Mouse (Mus musculus): ENCODE results near the gene Hmgn3. TPM values are rescaled to one million over a fixed set of nuclear protein-coding genes. Genes with fewer than 3 reads are reported as not detected.
"Not testable (repeated sequence)": the region's sequence is repeated elsewhere in the genome, so short reads cannot be mapped to it uniquely, and the experiment has no call there.

Hmgn3 gene
- polyA plus RNA-seq (2012; rRNA removed) = 98.6 and 161 TPM in 2 replicates

GRCm38 (mm10) chr9:83146446-83147188 is at the start of gene Hmgn3:
Hmgn3 (minus strand) TSS chr9:83146685.
- peak; percentile 97 for DNase-seq (ENCODE audit: low read depth)

GRCm38 (mm10) chr9:83195765-83196164 is 49.3 kb upstream of the Hmgn3 start:
- DNase-seq (ENCODE audit: low read depth) = no peak
- no peak for TF ChIP-seq CTCF (IDR thresholded peaks at IDR 0.05; ENCODE audit: borderline replicate concordance, extremely low read depth, insufficient read depth, insufficient read length)
- TF ChIP-seq POLR2A (IDR thresholded peaks at IDR 0.05; ENCODE audit: borderline replicate concordance, extremely low read depth, insufficient read depth, insufficient read length, poor library complexity, severe bottlenecking) = no peak

More at GRCm38 (mm10) chr9:83146446-83147188, at the start of gene Hmgn3:
- TF ChIP-seq POLR2A (IDR thresholded peaks at IDR 0.05; ENCODE audit: borderline replicate concordance, extremely low read depth, insufficient read depth, insufficient read length, poor library complexity, severe bottlenecking) = peak; percentile 64; the same call in 1 of the 2 replicates
- TF ChIP-seq CTCF (IDR thresholded peaks at IDR 0.05; ENCODE audit: borderline replicate concordance, extremely low read depth, insufficient read depth, insufficient read length) = no peak

- TF ChIP-seq CTCF (IDR thresholded peaks at IDR 0.05; ENCODE audit: borderline replicate concordance, extremely low read depth, insufficient read depth, insufficient read length) (no peak), POLR2A (IDR thresholded peaks at IDR 0.05; ENCODE audit: borderline replicate concordance, extremely low read depth, insufficient read depth, insufficient read length, poor library complexity, severe bottlenecking) (no peak)
Measured at GRCm38 (mm10) chr9:83195007-83195406, 48.5 kb upstream of the Hmgn3 start.

GRCm38 (mm10) chr9:83187752-83188151 is 41.3 kb upstream of the Hmgn3 start:
- TF ChIP-seq POLR2A (IDR thresholded peaks at IDR 0.05; ENCODE audit: borderline replicate concordance, extremely low read depth, insufficient read depth, insufficient read length, poor library complexity, severe bottlenecking) (no peak), CTCF (IDR thresholded peaks at IDR 0.05; ENCODE audit: borderline replicate concordance, extremely low read depth, insufficient read depth, insufficient read length) (no peak)

More at GRCm38 (mm10) chr9:83195007-83195406, 48.5 kb upstream of the Hmgn3 start:
- peak; percentile 63 for DNase-seq (ENCODE audit: low read depth)

GRCm38 (mm10) chr9:83145591-83146445 is 667 bp downstream of the Hmgn3 start:
- DNase-seq (ENCODE audit: low read depth) = peak; percentile 80
- TF ChIP-seq CTCF (IDR thresholded peaks at IDR 0.05; ENCODE audit: borderline replicate concordance, extremely low read depth, insufficient read depth, insufficient read length) = no peak
- no peak for TF ChIP-seq POLR2A (IDR thresholded peaks at IDR 0.05; ENCODE audit: borderline replicate concordance, extremely low read depth, insufficient read depth, insufficient read length, poor library complexity, severe bottlenecking)

More at GRCm38 (mm10) chr9:83187752-83188151, 41.3 kb upstream of the Hmgn3 start:
- DNase-seq (ENCODE audit: low read depth) = no peak

- DNase-seq (ENCODE audit: low read depth) = no peak
- TF ChIP-seq CTCF (IDR thresholded peaks at IDR 0.05; ENCODE audit: borderline replicate concordance, extremely low read depth, insufficient read depth, insufficient read length) = no peak
- TF ChIP-seq POLR2A (IDR thresholded peaks at IDR 0.05; ENCODE audit: borderline replicate concordance, extremely low read depth, insufficient read depth, insufficient read length, poor library complexity, severe bottlenecking) = no peak
Measured at GRCm38 (mm10) chr9:83129831-83130230, 16.7 kb downstream of the Hmgn3 start.

GRCm38 (mm10) chr9:83127840-83128239 is 18.6 kb downstream of the Hmgn3 start:
- TF ChIP-seq POLR2A (IDR thresholded peaks at IDR 0.05; ENCODE audit: borderline replicate concordance, extremely low read depth, insufficient read depth, insufficient read length, poor library complexity, severe bottlenecking) (no peak), CTCF (IDR thresholded peaks at IDR 0.05; ENCODE audit: borderline replicate concordance, extremely low read depth, insufficient read depth, insufficient read length) (no peak)
- no peak for DNase-seq (ENCODE audit: low read depth)

- not testable (repeated sequence) for DNase-seq (ENCODE audit: low read depth)
Measured at GRCm38 (mm10) chr9:83126482-83126881, 20.0 kb downstream of the Hmgn3 start.

- no peak for DNase-seq (ENCODE audit: low read depth)
- TF ChIP-seq CTCF (IDR thresholded peaks at IDR 0.05; ENCODE audit: borderline replicate concordance, extremely low read depth, insufficient read depth, insufficient read length) = no peak
- no peak for TF ChIP-seq POLR2A (IDR thresholded peaks at IDR 0.05; ENCODE audit: borderline replicate concordance, extremely low read depth, insufficient read depth, insufficient read length, poor library complexity, severe bottlenecking)
Measured at GRCm38 (mm10) chr9:83119211-83119610, 27.3 kb downstream of the Hmgn3 start.

GRCm38 (mm10) chr9:83117486-83117885 is 29.0 kb downstream of the Hmgn3 start:
- TF ChIP-seq CTCF (IDR thresholded peaks at IDR 0.05; ENCODE audit: borderline replicate concordance, extremely low read depth, insufficient read depth, insufficient read length) (no peak), POLR2A (IDR thresholded peaks at IDR 0.05; ENCODE audit: borderline replicate concordance, extremely low read depth, insufficient read depth, insufficient read length, poor library complexity, severe bottlenecking) (no peak)
- DNase-seq (ENCODE audit: low read depth) = no peak

- DNase-seq (ENCODE audit: low read depth) = no peak
- TF ChIP-seq POLR2A (IDR thresholded peaks at IDR 0.05; ENCODE audit: borderline replicate concordance, extremely low read depth, insufficient read depth, insufficient read length, poor library complexity, severe bottlenecking) = no peak
- TF ChIP-seq CTCF (IDR thresholded peaks at IDR 0.05; ENCODE audit: borderline replicate concordance, extremely low read depth, insufficient read depth, insufficient read length) = no peak
Measured at GRCm38 (mm10) chr9:83116774-83117474, 29.6 kb downstream of the Hmgn3 start.
